Mouse (Mus musculus) MN1 (cell line): ENCODE data around the gene Ccdc126.
A peak's percentile ranks its signal among the peaks of the same experiment; 100 is the strongest.
"Not testable (repeated sequence)": the region's sequence is repeated elsewhere in the genome, so short reads cannot be mapped to it uniquely, and the experiment has no call there.

ENCODE experiments used
- DNase-seq: peaks from one replicate; pipeline ENCODE4 v3.0.0-alpha.2; 2016; ENCODE audit warnings: low spot score

Ccdc126 gene

DNA sequence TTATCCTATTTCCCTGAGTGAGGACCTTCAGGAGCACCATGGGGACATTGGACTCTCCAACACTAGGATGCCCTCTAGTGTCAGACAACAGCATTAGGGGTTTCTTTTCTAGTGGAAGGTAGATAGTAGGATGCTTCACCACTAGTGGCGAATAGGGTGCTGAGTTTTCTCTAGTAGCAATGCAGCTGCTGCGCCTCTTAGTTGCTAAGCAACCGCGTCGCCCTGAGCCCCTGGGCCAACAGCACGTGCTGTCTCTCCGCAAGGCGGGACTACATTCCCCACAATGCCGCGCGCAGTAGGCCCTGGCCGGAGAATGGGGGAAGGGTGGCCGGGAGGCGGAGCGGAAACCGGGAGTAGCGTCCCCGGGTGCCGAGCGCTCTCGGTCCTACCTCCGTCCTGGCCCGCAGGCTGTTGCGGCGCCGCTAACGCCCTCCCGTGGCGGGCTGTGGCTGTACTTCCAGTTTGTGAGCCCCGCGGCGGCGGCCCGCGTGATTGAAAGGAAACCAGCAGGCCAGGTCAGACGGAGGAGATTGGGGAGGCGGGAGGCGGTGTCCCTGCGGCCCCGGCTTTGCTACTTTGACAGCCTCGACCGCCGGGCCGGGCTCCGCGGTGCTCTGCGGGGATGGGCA is at the start of gene Ccdc126:
Ccdc126 (plus strand) TSS at position 309 of the 629 bp plus-strand sequence.
- peak; percentile 98 for DNase-seq

GRCm38 (mm10) chr6:49269923-49270322 is 49.2 kb upstream of the Ccdc126 start:
- peak; percentile 64 for DNase-seq

- DNase-seq = no peak
Observed at GRCm38 (mm10) chr6:49271815-49272214, 47.3 kb upstream of the Ccdc126 start.

DNA sequence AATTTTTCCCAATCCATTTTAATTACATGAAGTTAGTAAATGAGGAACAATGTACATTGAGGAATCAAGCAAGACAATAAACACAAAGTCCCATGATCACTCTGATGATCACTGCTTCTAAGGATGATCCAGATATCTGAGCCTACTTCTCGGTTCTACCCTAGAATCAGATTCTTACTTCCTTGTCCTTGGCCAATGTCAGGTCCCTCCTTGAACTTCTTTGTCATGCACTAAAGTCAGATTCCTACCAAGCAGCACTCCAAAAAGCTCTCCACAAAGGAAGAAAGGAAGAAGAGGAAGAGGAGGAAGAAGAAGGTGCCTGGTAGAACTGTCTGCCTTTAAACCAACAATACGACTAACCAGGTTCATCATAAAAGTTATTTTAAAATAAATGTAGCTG is 46.2 kb upstream of the Ccdc126 start:
- no peak for DNase-seq

DNA sequence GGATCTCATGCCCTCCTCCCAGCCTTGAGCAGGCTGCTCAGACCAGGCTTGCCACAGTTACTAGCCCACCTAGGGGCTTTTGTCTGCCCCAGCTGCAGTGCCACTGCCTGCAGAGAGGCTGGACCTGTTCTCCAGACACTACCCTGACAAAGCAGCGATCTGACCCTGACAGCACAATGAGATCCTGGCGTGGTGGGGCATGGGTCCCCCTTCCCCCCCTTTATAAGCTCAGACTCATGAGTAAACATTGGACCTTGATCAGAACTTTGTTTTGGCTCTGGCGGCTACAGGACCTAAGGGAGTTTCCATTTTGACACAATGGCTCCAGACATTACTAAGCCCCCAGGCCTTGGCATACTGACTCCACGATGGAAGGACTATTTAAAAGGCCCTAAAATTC is 45.1 kb upstream of the Ccdc126 start:
- no peak for DNase-seq

DNA sequence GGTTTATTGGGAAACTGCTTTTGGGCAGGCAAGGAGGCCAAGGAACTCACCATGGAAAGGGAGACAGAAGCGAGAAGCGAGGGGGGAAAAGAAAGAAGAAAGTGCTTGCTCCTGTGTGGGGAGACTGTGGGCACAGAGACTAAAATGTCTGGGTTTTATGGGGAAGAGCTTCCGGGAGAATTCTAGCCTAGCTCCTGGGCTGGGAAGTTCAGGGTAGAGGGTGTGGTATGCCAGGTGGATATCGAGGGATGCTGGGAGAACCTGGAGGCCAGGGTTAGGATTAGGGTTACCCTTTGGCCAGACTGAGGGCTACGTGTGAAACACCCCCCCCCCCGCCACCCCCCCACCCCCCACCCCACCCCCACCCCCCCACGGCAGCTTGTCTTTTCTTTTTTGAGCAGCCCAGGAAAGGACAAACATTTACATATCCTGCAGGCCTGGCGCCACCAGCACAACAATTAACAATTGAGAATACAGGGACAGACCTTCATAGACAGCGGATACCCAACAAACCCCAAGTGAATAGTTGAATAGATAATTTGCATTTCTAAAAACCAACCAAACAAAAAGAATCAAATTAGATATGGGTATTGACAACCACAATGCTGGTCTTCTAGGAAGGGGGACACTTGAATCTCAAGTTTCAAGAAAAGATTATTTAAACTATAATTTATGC is 44.5 kb upstream of the Ccdc126 start:
- DNase-seq = no peak

DNA sequence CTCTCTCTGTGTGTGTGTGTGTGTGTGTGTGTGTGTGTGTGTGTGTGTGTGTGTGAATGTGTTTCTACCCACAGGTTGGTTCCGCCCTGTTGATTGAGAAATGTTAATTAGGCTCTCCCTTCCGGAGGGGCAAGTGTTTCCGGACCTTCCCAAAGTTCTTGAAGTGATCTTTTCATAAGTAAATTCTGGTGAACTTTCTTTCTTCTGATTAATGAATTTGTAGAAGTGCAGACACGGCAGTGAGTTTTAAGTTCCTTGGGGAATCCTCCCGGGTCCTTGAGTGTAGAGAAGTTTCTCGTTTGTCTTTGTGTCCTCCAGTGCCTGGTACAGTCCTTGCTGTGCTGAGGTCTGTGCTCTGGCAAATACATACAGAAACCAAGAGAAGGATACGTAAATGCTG is 43.8 kb upstream of the Ccdc126 start:
- DNase-seq = no peak

DNA sequence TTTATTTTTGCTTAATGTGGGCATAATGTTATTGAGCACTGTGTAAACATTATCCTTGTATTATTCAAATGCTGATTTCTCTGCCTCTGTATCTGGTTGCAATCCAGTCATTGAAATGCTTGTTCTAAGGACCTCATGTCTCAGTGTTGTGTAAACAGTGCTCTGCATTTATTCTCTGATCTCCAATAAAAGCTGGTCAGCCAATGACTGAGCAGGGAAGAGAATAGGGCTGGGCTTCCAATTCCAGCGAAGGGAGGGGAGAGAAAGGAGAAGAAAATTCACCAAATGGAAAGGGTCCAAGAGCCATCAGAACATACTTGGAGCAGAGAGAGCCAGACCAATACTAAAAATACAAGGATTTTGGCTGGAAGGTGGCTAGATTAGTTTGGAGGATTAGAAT is 38.1 kb upstream of the Ccdc126 start:
- no peak for DNase-seq

GRCm38 (mm10) chr6:49282122-49282521 is 37.0 kb upstream of the Ccdc126 start:
- peak; percentile 27 for DNase-seq

GRCm38 (mm10) chr6:49298286-49298685 is 20.8 kb upstream of the Ccdc126 start:
- no peak for DNase-seq

- DNase-seq = not testable (repeated sequence)
Observed at GRCm38 (mm10) chr6:49314821-49315220, 4.3 kb upstream of the Ccdc126 start.

- peak; percentile 6 for DNase-seq
Observed at GRCm38 (mm10) chr6:49319595-49320315, 681 bp downstream of the Ccdc126 start.

GRCm38 (mm10) chr6:49321341-49321740 is 2.3 kb downstream of the Ccdc126 start:
- DNase-seq = no peak

- DNase-seq = no peak
Observed at GRCm38 (mm10) chr6:49322056-49322455, 3.0 kb downstream of the Ccdc126 start.

- no peak for DNase-seq
Observed at GRCm38 (mm10) chr6:49322986-49323385, 3.9 kb downstream of the Ccdc126 start.

DNA sequence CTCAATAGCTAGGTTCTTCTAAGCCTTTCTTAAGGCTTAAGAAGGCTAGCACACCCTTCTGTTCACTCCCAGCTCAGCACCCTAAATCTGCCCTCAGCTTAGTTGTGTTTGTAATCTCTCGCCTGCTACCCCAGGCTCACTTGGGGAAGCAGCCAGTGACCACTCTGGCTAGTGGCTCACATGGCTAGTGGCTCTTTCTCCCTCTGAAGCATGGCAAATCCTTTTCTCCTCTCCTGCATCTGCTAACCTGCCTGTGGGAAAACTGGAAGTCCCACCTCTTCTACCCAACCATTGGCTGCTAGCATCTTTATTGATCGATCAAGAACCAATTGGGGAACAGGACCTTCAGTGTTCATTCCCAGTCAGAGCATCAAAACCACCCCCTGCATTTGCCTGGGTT is 5.5 kb downstream of the Ccdc126 start:
- no peak for DNase-seq

- no peak for DNase-seq
Observed at GRCm38 (mm10) chr6:49325294-49325693, 6.2 kb downstream of the Ccdc126 start.

DNA sequence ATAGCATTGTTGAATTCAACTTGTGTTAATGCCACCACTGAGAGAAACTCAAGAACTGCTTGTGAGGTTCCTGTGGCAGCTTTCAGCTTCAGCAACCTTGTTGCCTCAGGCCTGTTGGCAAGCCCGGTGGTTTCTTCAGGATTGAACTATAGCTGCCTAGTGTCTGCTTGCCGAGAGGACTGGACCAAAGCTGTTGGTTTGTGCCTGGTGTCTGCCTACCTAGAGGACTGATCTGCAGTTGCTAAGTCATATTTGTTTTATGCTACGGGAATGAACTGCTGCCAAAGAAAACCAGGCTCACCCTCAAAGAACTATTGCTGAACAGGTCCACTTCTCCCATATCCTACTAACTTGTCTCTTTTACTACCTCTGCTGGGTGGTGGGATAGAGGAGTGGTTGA is 7.8 kb downstream of the Ccdc126 start:
- DNase-seq = no peak

DNA sequence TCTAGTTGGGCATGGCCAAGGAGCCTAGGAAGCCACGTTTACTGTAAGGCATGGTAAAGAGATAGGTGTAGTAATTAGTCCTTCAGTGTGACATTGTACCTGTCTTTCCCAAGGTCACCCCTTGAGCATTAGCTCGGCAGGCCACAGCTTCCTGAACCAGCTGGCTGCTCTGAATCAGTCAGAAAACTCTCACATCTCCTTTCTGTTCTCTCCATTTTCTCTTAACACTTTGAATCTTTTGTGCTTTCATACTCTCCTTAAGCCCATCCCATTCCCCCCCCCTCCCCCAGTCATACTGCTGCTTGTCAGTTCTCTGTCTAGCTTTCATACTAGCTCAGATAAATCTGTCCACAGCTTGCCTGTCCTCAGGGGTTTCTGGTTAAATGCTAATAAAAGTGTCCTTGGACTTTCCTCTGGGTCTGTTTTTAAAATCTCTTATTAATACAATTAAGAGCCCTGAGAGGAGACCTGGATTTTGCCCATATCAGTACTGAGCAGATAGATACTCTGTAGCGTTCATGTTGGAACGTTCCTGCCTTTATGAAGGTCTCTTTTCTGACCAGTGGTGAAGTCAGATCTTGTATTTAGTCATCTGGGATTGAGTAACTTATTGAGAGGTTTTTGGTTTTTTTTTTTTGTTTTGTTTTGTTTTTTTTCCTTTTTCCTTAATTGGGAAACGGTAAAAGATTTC is 12.4 kb downstream of the Ccdc126 start:
- no peak for DNase-seq

DNA sequence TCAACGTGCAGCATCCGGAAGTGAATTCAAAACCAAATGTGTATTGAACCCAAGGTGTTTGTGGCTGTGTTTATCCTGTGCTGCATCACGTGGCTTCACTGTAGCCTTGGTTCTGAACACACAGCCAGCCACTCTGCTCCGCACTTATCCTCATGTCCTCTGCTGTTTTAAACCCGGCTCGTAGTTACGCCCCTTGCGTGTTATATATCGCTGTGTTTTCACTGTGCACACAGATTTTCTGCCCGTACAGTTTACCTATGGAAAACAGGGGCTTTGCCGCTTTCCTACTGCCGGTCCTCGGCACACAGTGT is 12.9 kb downstream of the Ccdc126 start:
- no peak for DNase-seq

DNA sequence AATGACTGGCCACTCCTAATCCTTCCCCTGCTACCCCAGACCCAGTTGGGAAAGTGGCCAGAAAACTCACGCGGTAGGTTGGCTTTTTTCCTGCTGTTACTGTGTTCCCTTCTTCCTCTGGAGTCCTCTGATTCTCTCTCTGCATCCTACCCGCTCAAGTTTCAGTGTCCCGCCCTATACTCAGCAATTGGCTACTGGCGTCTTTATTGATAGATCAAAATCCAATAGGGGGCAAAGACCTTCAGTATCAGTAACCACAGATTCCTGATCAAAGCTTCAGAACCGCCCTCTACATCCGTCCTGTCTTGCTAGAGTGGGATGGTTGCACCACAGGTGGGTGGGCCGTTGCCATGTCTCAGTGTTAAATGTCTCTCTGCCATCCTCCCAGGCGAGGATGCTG is 19.5 kb downstream of the Ccdc126 start:
- no peak for DNase-seq

GRCm38 (mm10) chr6:49339145-49339544 is 20.1 kb downstream of the Ccdc126 start:
- DNase-seq = no peak
